Mouse (Mus musculus): ENCODE data around the gene Zdhhc1.
A peak's percentile ranks its signal among the peaks of the same experiment; 100 is the strongest.

Gene Zdhhc1

DNA sequence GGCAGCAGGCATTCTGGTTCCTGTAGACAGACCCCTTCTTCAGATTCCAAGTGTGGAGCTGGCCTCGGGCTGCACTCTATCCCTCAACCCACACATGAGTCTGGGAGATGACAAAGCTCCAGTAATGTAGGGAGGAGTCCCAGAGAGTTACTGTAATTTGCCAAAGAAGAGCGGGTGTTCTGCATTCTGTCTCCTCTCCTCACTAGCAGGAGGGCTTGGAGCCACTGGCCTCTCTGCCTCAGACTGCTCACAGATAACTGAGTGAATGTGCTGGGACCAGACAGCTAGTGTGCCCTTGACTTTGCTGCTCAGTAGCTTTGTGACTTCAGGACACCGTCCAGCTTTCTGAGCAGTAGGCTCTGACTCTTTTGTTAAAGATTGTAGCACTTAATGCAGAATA is 18.9 kb downstream of the Zdhhc1 start:
- no peak for DNase-seq (ENCODE audit: low spot score in 2 of 2)

DNA sequence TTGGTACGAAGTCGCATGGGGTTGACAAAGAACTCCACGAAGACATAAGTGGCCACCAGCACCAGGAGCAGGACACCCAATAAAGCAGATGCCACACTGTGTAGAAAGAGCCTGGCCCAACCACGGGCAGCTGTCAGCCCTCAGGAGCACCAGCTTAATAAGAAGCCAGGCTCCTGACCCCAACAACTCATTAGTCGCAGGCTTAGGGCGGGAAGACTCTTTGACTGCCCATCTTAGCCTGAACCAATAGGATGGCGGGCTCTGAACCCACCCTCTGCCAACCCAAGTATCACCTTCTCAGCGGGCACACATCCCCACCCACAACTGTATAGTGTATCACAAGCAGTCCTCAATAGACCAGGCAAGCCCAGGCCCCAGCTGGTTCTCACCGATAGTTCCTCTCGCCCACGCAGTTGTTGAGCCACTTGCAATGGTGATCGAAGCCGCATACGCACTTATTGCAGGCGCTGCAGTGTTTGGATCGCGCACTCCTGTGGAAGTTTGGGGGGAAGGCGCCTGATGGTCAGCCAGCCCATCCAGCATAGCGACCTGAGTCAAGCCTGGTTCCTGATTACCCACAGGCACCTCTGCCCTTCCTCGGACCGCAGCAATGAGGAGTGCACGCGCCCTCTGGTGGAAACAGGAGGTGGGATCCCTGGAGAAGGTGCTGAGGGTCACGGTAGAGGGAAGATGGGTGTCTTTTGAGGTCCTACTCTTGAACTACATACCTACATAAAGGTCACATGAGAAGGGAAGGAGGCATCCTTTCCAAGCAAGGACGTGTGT is 19.9 kb downstream of the Zdhhc1 start:
- DNase-seq (ENCODE audit: low spot score in 2 of 2) = peak; percentile 58 to 83

DNA sequence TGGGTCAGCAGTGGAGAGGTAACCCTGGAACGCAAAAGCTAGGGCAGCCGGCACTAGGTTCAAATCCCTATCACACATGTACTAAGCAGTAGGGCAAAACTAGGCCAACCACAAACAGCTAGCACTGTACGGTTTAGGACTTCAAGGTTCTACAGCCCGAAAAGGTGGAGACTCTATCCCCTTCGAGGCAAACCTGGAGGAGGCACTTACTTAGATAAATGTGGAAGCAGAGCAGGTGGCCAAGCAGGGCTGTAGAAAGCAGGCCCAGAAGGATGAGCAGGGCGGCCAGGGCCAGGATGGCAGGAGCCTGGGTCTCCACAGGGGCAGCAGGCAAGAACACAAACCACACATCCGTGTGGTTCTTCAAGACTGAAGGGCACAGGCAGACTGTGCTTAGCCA is 20.5 kb downstream of the Zdhhc1 start:
- no peak for DNase-seq (ENCODE audit: low spot score in 2 of 2)

DNA sequence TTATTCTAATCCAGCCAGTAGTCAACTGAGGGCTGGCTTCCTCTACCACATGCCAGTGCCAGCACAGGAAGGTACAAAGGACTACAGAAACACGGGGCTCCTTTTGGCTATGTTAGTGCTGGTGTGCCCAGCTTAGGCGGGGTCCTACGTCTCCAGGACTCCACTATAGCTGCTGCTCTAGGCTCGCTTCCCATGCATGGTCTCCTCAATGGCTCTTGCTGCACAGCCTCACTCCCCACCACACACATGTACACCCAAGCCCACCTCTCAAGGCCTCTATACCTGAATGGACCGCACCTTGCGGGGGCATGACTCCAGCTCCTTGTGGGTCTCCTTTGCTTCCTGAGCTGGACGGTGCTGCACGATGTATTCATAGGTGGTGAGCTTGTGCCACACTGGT is 21.0 kb downstream of the Zdhhc1 start:
- no peak for DNase-seq (ENCODE audit: low spot score in 2 of 2)

DNA sequence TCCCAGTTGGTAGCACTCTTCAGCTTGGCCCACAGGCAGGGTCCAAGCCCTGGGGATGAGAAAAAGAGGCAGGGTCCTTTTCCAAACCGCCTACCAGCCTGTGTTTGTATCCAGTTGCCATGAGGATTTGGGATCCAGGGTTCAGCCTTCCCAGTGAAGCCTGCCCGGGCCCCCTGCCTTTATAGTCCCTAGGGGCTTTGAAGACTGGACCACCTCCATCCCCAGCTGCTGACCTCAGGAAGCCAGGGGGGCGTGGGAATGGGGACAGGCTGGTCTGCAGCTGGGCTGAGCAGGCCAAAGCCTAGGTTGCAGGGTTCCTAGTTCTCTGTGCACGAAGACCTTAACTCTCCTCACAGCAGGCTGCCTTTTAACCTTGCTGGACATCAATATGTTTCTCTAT is 21.4 kb downstream of the Zdhhc1 start:
- no peak for DNase-seq (ENCODE audit: low spot score in 2 of 2)

DNA sequence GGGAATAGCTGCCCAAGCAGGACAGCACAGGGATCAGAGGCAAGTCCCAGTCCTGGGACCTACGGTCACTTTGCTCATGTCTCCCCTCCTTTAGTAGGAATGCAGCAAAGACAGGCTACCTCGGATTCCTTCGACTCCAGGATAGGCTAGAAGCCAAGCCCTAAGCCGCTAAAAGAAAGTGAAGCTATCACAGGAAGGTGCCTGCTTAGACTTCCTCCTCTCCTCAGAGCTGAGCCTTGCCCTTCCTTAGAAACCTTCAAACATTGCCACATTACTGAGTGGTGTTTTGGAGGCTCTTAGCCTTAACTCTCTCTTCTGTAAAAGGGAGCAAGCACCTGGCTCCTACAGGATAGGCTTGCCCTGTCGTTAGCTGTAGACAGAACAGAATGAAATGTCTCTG is 22.0 kb downstream of the Zdhhc1 start:
- no peak for DNase-seq (ENCODE audit: low spot score in 2 of 2)

DNA sequence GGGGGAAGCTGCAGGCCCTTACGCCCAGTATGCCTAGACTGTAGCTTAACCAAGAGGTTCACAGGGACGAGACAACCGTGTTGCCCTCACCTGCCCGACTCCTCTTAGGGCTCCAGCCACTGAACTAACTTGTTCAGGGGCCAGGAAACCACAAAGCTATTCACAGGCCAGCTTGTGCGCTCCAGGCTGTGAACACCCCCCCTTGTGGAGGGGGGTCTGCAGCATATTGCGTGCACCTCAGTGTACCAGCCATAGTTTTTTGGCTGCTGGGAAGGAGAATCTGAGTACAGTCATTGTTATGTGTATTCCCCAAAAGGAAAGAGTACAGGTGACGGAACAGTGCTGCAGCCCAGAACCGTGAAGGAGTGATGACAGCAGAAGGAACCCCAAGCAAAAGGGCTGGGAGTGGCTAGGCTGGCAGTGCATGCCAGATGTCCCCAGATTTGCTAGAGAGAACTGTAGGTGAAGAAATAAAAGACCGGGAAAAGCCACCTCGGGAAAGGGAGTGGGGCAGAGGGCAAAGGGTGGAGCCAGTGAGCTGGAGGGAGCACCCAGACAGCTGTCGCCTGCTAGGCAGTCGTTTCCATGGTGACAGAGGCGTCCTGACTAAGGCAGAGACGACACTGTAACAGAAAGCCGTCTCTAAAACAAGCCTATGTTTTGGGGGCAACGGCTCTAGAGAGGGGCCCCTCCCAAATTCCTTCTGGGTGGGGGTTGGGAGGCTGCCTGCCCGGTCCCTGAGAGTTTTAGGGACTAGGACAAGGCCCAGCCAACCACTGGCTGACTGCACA is 22.7 kb downstream of the Zdhhc1 start:
- no peak for DNase-seq (ENCODE audit: low spot score in 2 of 2)

DNA sequence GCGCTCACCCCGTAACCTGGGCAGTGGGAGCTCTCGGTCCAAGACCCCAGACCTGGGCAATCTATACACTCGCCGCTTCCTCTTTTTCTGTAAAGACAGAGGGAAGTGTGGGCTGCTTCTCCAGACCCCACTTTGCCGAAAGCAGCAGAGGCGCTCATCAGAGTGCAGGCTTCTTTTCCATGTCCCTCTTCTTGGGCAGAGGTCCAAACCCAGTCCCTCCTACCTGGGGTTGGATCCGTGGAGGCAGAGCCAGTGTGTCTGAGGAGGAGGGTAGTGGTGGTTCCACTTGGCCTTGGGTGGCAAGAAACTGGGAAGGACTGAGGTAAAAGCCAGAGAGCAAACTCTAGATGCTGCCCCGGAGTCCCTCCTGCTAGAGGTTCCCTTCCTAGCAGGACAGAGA is 23.7 kb downstream of the Zdhhc1 start:
- no peak for DNase-seq (ENCODE audit: low spot score in 2 of 2)

DNA sequence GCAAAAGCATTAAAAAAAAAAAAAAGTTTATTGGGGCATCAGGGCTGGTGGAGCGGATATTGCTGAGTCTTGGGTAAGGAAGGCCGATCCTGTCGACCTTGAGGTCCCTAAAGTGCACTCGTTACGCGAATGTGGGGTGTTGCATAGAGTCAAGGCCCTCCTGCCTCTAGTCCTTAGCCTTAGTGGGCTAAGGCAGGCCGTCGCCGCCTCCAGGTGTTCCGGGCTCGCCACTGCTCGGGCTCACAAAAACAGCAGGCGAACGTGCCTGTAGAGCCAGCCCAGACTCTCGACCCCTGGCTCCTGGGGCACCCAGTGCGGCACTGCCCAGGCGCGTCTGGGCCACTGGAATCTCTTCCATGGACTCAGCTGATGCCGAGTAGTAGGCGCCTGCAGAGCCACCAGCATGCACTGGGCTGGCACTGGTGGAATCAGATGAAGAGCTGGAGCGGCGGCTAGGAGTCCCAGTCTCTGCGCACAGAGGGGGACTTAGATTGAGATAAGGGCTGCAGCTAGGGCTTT is 24.2 kb downstream of the Zdhhc1 start:
- no peak for DNase-seq (ENCODE audit: low spot score in 2 of 2)

DNA sequence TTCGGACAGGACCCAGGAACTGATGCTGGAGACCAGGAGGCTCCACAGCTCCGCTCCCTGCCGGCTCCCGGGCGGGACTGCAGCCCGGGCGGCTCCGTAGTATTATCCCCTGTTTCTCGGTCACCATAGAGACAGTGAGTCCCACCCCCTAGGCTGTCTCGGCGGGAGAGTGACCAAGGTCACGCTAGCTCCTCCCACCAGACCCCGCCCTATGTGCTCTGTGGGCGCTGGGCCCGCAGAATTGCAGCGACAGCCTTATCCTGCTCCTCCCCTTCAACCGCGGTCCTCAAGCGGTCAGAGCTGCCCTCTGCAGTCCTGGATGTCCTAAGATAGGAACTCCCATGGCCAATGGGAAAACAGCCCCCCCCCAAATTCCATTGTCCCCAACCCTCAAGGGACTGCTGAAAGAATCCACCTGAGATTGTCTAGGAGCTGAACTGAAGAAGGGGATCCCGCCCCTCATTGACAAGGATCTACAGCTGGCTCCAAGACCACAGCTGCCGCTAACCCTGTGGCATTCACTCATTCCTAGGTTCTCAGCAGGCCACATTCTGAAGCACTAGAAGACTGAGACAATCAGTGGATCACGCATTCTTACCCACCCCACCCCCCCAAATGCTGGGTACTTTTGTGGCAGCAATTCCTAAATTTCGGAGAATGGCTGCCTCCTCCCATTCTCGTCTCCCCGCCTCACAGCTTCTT is 25.2 kb downstream of the Zdhhc1 start, which contains the start of gene Tppp3:
Tppp3 (minus strand) TSS at position 213 of the 702 bp plus-strand sequence.
- DNase-seq (ENCODE audit: low spot score in 2 of 2) = peak; percentile 77 to 81

DNA sequence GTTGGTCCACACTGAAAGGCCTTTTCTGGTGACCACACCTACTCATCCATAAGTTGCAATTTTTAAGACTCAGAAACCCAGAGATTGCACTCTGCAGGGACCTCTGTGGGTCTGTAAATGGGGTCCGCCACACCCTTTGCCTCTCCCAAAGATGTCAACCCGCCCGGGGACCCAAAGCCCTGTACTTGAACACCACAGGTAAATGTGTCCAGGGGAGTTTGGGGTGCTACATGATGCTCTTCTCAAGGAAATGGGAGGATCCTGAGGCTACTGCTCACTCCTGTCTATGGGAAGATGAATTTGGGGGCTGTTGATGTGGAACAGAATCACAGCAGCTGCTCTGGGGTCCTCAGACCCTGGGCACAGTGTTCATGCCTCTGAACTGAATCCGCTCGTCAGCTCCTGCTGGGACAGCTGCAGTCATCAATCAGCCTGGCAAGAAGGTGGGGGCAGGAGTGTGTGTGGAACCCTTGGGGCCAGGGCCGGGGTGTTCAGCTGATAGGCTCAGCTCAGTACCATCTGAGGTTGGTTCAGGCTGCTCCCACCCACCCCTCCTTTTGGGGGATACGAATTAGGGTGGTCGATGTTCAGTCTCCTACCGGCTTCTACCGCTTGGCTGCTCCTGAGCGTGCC is 25.9 kb downstream of the Zdhhc1 start:
- DNase-seq (ENCODE audit: low spot score in 2 of 2) = no peak

DNA sequence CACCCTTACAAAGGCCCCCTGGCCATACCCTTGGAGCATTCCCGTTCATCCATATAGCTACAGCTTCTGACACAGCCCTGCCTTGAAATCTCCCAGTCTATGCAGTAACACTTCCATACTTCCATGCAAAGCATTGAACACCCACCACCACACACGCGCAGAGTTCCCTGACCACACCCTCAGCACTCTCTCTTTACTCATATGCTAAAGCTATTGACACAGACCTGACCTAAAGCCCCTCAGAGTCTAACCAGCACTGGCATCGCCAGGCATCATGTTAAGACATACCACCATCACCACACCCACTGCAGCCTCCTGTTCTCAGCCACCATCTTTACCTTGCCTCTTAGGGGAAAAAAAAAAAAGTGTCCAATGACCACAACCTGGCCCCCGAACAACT is 26.4 kb downstream of the Zdhhc1 start:
- DNase-seq (ENCODE audit: low spot score in 2 of 2) = peak in 1 of 2 experiments; percentile 53

DNA sequence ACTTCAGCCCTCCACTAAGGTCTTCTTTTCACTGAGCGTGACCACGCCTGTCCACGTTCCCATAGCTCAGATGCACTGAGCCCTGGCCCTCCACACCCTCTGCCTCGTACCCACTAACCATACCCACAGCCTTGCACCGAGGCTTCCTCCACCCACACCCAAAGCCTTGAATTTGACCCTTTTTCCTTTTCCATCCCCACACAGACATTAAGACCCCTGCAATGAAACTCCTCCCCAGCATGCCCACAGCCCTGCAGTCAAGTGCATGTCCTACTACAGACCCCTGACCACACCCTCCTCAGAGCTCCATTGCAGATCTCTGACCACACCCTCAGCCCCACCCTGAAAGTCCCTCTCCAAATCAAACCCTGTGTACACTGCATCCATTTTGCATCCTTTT is 26.9 kb downstream of the Zdhhc1 start:
- no peak for DNase-seq (ENCODE audit: low spot score in 2 of 2)

DNA sequence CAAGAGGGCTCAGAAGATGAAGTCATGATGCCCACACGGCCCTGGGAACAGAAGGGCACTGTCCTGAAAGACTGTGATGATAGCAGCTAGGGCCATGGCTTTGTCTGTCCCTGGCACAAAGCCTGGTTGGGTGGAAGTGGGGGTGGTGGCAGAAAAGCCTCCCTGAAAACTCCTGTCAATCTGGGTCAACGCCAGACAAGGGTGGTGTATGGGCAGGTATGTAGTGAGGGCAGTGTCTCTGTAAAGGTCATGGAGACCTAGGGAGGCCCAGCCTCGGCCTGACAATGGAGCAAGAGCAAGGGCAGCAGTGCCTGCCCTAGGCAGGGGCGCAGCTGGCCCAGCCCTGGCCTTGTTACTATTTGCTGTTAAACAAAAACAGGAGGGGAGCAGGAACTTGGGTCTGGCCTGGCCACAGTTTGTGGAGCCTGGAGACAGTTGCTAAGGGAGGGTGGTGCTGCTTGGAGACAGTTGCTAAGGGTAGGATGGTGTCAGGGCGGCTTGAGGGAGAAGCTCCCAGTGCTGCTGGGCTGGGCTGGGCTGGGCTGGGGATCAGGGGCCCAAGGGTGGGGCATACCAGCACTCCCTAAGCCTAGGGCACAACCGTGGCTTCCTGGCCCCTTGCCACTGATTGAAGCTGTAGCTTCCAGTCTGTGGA is 27.5 kb downstream of the Zdhhc1 start:
- no peak for DNase-seq (ENCODE audit: low spot score in 2 of 2)

DNA sequence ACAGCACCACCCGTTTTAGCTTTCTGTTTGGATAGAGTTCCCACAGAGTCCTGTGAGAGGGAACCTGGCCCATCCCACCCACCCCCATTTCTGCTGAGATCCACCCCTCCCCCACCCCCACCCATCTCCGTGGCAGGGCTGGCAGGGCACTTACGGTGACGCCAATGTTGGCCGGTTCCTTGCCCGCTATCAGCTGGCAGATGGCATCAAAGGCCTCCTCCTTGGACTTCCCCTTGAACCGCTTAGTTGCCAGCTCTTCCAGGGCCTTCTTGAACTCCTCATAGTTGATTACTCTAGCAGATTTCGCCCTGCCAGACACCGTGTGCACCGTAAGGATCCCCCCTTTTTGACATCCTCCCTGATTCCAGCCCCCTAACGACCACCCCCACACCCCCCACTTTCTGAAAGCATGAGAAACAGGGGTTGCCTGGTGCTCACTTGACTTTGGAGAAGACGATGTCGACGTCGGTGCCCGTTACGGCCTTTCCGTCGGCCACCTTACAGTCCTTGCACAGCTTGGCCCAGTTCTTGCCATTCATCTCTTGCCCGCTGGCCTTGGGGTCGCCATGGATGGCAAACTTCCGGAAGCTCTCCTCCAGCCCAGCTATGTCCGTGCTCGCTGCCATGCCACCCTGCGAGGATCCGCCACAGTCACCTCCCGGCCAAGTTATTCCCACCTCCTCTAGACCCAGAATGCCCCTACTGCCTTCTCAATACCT is 28.5 kb downstream of the Zdhhc1 start:
- no peak for DNase-seq (ENCODE audit: low spot score in 2 of 2)

DNA sequence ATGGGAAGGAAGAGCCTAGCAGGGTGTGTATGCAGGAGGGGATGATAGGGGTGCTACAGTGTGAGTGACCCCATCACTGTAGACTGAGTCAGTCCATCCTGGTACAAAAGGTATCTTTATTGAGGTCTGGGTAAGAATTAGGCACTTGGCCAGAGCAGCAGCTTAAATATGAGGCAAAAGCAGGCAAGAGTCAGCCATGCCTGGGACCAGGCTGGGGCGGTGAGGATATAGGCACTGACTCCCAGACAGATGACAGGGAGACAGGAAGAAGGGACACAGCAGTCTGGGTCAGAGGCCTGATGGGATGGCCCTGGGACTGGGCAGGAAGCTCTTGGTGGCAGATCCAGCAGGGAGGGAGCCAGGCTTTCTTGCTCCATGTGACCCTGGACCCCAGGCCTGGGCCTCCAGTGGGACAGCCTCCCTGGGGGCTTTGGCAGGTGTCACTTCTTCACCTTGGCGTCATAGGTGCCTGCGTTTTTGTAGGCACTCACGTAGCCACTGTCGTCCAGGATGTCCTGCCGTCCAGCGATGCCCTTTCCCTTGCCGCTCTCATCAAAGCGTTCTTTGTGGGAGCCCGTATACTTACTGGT is 29.2 kb downstream of the Zdhhc1 start:
- no peak for DNase-seq (ENCODE audit: low spot score in 2 of 2)

DNA sequence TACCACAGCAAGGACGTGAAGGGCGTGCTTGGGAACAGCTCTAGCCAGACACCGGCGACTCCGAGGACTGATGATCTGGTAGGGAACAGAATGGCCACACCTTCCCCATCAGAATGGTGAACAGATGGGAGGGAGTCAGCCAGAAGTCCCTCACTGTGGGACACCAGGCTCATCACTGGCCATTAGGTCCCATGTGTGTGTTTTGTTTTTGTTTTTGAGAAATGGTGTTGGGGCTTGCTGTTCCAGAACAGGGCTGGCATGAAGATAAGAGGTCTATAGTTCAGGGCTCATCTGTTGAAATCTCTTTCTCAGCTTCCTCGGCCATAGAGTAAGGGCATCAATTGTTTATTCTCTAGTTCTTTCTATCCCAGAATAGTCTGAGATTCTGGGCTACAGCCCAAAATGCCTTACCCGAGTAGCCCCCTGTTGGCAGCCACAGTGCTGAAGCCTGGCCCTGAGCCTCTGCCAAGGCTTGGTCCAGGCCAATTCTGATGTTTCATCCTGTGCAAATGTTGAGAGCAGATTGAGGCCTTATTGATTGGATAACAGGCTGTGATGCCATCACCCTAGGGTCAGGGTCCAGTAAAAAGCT is 29.9 kb downstream of the Zdhhc1 start:
- DNase-seq (ENCODE audit: low spot score in 2 of 2) = no peak

DNA sequence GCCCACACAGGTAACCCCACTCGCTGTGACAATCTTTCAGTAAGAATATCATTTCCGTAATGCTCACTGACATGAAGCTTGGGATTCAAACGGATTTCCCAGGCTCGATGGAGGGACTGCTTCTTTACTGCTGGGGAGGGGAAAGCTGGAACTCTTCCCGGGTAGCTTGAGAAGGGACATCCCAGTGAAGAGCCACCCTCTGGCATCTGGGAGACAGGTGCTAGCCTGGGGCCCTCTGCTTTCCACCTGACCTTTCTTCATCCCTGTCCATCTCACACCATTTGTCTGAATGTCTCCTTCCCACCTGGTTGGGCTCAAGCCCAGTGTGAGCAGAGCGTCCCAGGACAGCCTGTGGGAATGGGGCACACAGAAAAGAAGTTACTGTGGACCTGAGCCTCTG is 30.5 kb downstream of the Zdhhc1 start:
- DNase-seq (ENCODE audit: low spot score in 2 of 2) = no peak

DNA sequence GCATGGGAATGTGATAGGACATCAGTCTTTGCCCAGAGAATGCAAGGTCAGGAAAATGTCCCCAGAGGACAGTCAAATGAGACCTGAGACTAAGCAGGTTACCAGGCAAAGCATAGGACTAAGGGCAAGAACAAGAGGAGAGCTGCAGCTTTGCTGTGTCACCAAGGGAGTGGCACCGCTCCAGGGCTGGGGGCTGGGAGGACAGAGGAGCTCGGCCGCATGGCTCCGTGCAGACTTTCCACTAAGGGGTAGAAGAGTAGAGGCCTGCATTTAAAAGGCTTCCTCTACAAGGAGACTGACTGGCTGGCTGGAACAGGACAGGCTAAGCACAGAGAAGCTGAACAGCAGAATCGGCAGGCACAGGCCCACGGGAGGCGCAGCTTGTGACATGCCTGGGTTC is 32.1 kb downstream of the Zdhhc1 start:
- no peak for DNase-seq (ENCODE audit: low spot score in 2 of 2)

Data from spleen, postnatal 4 days (tissue).